Mouse (Mus musculus): ENCODE data around the gene Sult4a1. TPM values are rescaled to one million over a fixed set of nuclear protein-coding genes. Genes with fewer than 3 reads are reported as not detected.
"Not testable (repeated sequence)": the region's sequence is repeated elsewhere in the genome, so short reads cannot be mapped to it uniquely, and the experiment has no call there.

Sult4a1 gene
- total RNA-seq, 2 experiments from 2014 or later = 423 to 434 TPM

DNA sequence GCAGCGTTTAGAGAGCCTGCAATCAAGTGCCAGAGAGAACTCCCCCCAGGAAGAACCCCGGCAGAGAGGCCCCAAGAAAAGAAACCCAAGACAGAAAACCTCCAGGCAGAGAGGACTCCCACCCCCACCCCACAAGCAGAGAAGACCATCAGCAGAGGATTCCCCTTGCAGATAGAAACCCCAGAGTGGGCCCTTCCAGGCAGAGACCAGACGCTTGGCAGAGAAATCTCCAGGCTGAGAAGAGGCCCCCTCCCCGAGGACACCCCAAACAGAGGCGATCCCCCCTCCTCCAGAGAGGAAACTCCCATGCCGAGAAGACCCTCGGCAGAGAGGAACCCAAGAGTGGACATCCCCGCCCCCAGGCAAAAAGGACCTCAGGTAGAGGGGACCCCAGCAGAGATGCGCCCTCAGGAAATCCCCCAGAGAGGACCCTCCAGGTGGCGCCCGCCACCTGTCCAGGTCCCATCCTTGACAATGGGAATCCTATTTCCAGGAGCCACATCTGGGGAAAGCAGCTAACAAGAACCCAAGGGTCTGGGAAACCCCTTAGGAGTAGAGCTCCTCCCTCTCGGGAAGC, 458 bp upstream of the Sult4a1 start:
- intact Hi-C loops (cut with DNase I) = loop anchor here (1.0 to 5.0 kb wide), 2 partner anchors 27 to 61 kb away; partner anchors contain the start of gene Pnpla3
- DNase-seq (ENCODE audit: low spot score in 2 of 2) = no peak

DNA sequence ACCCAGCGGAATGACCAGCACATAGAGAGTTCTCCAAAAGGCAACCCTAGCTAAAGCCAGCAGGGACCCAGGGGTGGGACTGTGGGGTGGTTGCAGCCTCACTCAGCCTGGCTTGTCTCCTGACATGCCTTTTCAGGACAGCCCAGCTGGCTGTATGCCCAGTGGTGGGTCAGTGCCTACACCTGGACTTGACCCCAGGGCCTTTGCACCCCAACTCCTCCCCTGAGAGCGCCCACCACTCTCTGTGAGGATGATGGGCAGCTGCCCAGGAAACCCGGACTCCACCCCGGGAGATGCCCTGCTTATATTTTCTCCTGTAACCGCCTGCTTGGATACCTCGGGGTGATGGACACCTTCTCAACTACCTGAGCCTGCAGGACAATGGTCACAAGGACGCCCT, 928 bp downstream of the Sult4a1 start:
- intact Hi-C loops (cut with DNase I) = loop anchor here (1.0 to 5.0 kb wide), 2 partner anchors 25 to 63 kb away; partner anchors contain the start of gene Pnpla3
- no peak for DNase-seq (ENCODE audit: low spot score in 2 of 2)

DNA sequence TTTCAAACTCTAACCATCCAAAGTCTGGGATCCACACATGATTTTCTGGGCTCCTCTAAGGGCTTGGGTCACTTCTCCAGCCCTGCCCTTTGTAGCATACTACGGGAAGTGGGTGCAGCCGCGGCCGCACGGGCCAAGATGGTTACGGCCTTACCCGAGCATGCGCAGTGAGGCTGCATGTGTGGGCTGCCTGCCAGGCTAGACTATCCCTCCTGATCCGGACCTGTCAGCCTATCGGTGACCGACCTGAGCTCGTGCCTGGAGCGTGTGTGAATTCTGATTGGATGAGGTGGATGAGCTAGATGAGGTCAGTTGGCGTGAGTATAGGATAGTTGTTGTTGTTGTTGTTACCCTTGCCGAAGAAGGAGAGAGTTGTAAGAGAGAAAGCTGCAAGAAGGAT, 8.0 kb downstream of the Sult4a1 start:
- intact Hi-C loops (cut with DNase I); DNase-seq (ENCODE audit: low spot score in 2 of 2): not testable (repeated sequence)

DNA sequence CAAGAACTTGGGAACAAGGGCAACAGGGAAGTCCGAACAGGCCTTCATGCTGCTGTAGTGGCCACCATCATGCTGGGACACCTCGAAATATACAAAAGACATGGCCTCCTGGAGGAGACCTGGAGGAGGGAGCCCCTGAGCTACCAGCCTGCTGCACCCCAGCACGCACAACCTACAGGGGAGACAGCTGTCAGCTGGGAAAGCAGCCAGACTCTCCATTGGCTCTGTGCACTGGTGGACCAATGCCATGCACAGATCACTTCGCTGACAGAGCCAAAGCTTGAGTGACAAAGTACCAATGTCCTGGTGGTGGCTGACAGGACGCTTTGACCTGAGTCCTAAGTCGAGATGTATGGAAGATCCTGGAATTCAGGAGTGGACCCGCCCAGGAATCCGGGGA, 9.5 kb downstream of the Sult4a1 start:
- intact Hi-C loops (cut with DNase I) = no loop called here
- DNase-seq (ENCODE audit: low spot score in 2 of 2) = peak in 1 of 2 experiments; percentile 55

GRCm38 (mm10) chr15:84094921-84095320, 10.6 kb downstream of the Sult4a1 start:
- intact Hi-C loops (cut with DNase I) = no loop called here
- DNase-seq (ENCODE audit: low spot score in 2 of 2) = no peak

GRCm38 (mm10) chr15:84086775-84087174, 18.8 kb downstream of the Sult4a1 start:
- peak in 1 of 2 experiments; percentile 2 for DNase-seq (ENCODE audit: low spot score in 2 of 2)
- intact Hi-C loops (cut with DNase I) = no loop called here

- intact Hi-C loops (cut with DNase I) = no loop called here
- DNase-seq (ENCODE audit: low spot score in 2 of 2) = no peak
Observed at GRCm38 (mm10) chr15:84086364-84086763, 19.2 kb downstream of the Sult4a1 start.

DNA sequence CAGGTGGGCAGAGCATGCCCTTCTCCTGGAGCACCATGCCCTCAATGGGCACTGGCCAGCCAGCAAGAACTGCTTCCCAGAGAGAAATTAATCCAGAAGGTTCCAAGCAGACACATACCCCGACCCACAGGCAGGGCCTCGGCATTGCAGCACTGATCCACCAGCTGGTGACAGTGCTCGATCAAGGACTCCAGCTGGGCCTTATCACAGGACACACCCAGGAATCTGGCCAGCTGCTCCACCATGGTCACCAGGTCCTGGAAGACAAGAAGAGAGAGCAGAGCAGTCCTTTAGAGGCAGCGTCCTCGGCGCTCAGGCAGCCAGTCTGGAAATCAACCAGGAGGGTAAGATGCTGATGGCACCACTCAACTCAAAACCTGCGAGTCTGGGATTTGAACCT, 25.5 kb downstream of the Sult4a1 start:
- intact Hi-C loops (cut with DNase I) = no loop called here
- DNase-seq (ENCODE audit: low spot score in 2 of 2) = no peak

DNA sequence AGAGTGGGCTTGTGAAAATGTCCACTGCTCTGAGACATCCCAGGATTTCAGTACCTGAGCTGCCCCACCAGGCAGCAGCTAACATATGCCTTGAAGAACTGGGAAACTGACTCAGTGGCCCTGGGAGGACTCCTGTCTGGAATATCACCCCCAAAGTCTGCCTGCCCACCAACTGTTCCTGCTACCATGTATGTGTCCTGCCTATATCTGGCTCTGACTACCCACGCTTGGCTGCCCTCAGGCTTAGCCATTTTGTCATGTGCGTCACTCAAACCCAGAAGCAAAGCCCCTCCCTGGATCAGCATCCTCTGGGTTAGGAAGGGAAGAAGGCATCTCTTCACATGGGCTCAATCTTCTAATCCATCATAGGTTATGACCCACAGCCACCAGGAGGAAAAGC, 26.0 kb downstream of the Sult4a1 start:
- DNase-seq (ENCODE audit: low spot score in 2 of 2) = peak; percentile 50 to 93
- intact Hi-C loops (cut with DNase I) = loop anchor here (1.0 kb wide), 1 partner anchor 26 kb away; the partner anchor contains the start of gene Sult4a1

- DNase-seq (ENCODE audit: low spot score in 2 of 2) = peak in 1 of 2 experiments; percentile 83
- intact Hi-C loops (cut with DNase I) = loop anchor here (1.0 kb wide), 1 partner anchor 27 kb away; the partner anchor contains the start of gene Sult4a1
Observed at GRCm38 (mm10) chr15:84078667-84079066, 26.9 kb downstream of the Sult4a1 start.

DNA sequence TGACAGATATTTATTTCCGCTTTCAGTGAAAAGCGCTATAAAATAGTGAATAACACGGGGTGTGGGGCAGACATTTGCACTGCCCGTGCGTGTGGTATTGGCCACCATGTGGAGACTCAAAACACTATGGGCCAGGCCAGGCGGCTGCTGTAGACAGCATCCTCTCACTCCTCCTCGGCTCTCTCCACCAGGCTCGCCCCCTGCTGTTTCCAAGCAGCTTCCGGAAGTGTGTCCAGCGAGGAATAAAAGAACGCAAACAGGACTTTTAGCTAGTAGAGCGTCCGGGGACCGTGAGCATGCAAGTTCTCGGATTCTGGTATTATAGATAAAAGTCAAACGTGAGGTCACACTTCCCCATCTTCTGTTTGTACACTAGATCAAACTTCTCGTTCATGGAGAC, 28.4 kb downstream of the Sult4a1 start:
- DNase-seq (ENCODE audit: low spot score in 2 of 2) = no peak
- intact Hi-C loops (cut with DNase I) = no loop called here

GRCm38 (mm10) chr15:84074705-84075185, 30.8 kb downstream of the Sult4a1 start:
- no peak for DNase-seq (ENCODE audit: low spot score in 2 of 2)
- intact Hi-C loops (cut with DNase I) = loop anchor here (1.0 to 5.0 kb wide), 3 partner anchors 93 to 553 kb away; partner anchors contain the start of gene Pnpla3

GRCm38 (mm10) chr15:84073911-84074704, 31.4 kb downstream of the Sult4a1 start:
- peak; percentile 70 to 74 for DNase-seq (ENCODE audit: low spot score in 2 of 2)
- intact Hi-C loops (cut with DNase I) = loop anchor here (1.0 to 5.0 kb wide), 3 partner anchors 93 to 553 kb away; partner anchors contain the start of gene Pnpla3

DNA sequence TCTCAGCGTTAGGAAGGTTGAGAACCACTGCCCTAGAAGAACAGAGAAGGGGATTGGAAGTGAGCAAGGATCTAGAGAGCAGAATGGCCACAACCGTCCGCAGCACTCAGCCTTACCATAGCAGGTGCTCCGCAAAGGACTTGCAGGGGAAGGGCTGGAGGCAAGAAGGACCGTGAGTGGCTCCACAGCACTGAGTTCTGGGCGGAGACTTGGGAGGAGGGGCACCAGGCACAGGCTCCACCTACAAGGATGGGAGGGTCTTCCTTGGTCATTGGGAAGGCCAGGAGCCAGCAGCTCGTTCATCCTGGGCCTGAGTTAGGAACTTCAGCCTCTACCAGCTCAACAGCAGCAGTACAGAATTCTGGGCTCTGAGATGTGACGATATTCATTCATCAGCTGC, 32.5 kb downstream of the Sult4a1 start:
- no peak for DNase-seq (ENCODE audit: low spot score in 2 of 2)
- intact Hi-C loops (cut with DNase I) = loop anchor here (5.0 kb wide), 2 partner anchors 411 to 554 kb away; no protein-coding TSS in a partner anchor

DNA sequence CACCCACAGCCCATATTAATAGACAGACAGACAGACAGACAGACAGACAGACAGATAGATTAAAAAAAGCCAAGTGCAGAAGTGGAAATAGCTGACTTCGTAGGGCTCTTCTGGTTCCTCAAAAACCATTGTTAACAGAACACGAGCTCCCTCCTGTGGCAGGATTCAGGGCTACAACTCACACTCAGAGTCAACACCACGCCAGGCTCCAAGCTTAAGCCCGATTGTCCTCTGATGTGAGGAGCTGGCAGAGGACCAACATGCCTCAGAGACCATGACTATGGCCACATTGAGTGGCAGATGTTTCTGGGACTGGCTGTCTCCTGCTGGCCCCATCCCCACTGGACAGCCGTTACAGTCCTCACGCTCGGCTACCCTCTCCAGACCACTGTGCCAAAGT, 33.3 kb downstream of the Sult4a1 start:
- DNase-seq (ENCODE audit: low spot score in 2 of 2) = peak; percentile 90 to 93
- intact Hi-C loops (cut with DNase I) = loop anchor here (5.0 kb wide), 2 partner anchors 410 to 555 kb away; no protein-coding TSS in a partner anchor

- intact Hi-C loops (cut with DNase I) = loop anchor here (5.0 kb wide), 2 partner anchors 408 to 557 kb away; no protein-coding TSS in a partner anchor
- DNase-seq (ENCODE audit: low spot score in 2 of 2) = no peak
Observed at GRCm38 (mm10) chr15:84070116-84070676, 35.4 kb downstream of the Sult4a1 start.

- no peak for DNase-seq (ENCODE audit: low spot score in 2 of 2)
- intact Hi-C loops (cut with DNase I) = loop anchor here (5.0 kb wide), 2 partner anchors 407 to 558 kb away; no protein-coding TSS in a partner anchor
Observed at GRCm38 (mm10) chr15:84069455-84070050, 36.0 kb downstream of the Sult4a1 start.

DNA sequence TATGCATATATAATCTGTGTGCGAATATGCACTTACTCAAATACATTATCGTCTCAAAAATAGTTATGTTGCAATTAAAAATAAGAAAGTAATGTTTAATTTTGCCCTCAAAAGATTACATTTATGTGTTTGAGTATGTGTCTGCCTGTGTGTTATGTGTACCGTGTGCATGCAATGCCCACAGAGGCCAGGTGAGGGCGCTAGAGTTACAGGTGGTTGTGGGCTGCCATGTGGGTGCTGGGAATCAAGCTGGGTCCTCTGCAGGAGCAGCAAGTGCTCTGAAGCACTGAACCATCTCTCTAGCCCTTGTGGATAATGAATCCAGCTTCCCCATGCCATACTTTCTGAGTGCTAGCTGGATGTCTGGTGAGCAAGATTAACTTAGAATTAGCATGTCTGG, 39.9 kb downstream of the Sult4a1 start:
- DNase-seq (ENCODE audit: low spot score in 2 of 2) = no peak
- intact Hi-C loops (cut with DNase I) = no loop called here

DNA sequence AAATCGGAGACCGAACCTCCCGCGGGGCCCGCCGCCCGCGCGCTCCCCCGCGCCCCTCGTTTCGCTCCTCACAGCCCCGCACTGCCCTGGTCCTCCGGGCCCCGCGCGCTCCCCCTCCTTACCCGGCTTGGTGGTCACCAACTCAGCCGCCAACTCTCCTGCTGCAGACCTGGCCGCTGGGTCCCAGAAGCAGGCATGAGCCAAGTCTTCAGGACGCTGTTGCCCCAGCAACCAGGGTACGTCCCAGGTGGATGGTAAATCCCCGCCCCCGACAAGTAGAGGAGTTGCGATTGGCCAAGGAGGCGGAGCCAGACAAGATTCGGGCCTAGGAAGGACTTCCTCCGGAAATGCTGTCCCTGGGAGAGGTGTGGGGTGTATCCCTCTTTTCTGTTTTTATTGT, 40.4 kb downstream of the Sult4a1 start, which contains the start of gene Efcab6:
Efcab6 (minus strand) TSS at position 240 of the 400 bp plus-strand sequence.
- peak; percentile 79 to 89 for DNase-seq (ENCODE audit: low spot score in 2 of 2)
- intact Hi-C loops (cut with DNase I) = no loop called here

Measured in left cerebral cortex, postnatal 25 days (tissue).